Mouse (Mus musculus) lung, embryonic 14.5 days (tissue): ENCODE measurements at regions not wholly inside any gene's neighbourhood (a gene's known extent, or its start where the extent isn't known, plus 50 kb on each side); places are given as distances from the start of the nearest gene placed in this dataset.
A peak's percentile ranks its signal among the peaks of the same experiment; 100 is the strongest.

Experiments used
- ATAC-seq: fragments of 200-750 bp; cut with Nextera tagmentation; 2 replicates; pipeline ENCODE4 v1.8.0; 2017; ENCODE audit warnings: mild to moderate bottlenecking, moderate TSS enrichment, moderate library complexity; ENCODE audit not compliant: insufficient read depth
- DNase-seq: peaks from one replicate; pipeline ENCODE4 v3.0.0-alpha.2; 2015
- H3K27ac ChIP-seq: fragments of 300-500 bp; sonication (generic); 2 replicates; pipeline ENCODE4 v1.5.1; 2014; ENCODE audit warnings: low read depth, mild to moderate bottlenecking, moderate library complexity
- H3K27me3 ChIP-seq: fragments of 300-500 bp; sonication (generic); 2 replicates; pipeline ENCODE4 v1.6.1; 2014; ENCODE audit warnings: low read length, control low read depth; ENCODE audit not compliant: insufficient read depth
- H3K36me3 ChIP-seq: fragments of 300-500 bp; sonication (generic); 2 replicates; pipeline ENCODE4 v1.6.1; 2014; ENCODE audit warnings: control low read depth; ENCODE audit not compliant: insufficient read depth
- H3K4me1 ChIP-seq: fragments of 300-500 bp; sonication (generic); 2 replicates; pipeline ENCODE4 v1.6.1; 2014; ENCODE audit warnings: antibody characterized with exemption, control low read depth; ENCODE audit not compliant: insufficient read depth
- H3K4me2 ChIP-seq: fragments of 300-500 bp; sonication (generic); 2 replicates; pipeline ENCODE4 v1.6.1; 2014; ENCODE audit warnings: mild to moderate bottlenecking
- H3K4me3 ChIP-seq: fragments of 300-500 bp; sonication (generic); 2 replicates; pipeline ENCODE4 v1.5.1; 2014; ENCODE audit warnings: low read depth, low read length
- H3K9ac ChIP-seq: fragments of 300-500 bp; sonication (generic); 2 replicates; pipeline ENCODE4 v1.6.1; 2014
- H3K9me3 ChIP-seq: fragments of 300-500 bp; sonication (generic); 2 replicates; pipeline ENCODE4 v1.6.1; 2016; ENCODE audit warnings: low read depth, low read length, control low read depth
- CTCF ChIP-seq: IDR thresholded peaks from 2 replicates; pipeline ENCODE4 v1.5.1; 2016; ENCODE audit warnings: antibody characterized with exemption, low read depth
- WGBS: fragments of 180-500 bp; shearing (Covaris S2); extraction: QIAGEN DNeasy Blood & Tissue Kit; methylation state at CpG from one replicate; pipeline ENCODE4 v1.1.7; 2014; 5-methylcytosine and 5-hydroxymethylcytosine counted together

GRCm38 (mm10) chr15:68508190-68508589 lies 2007.5 kb upstream of the Lrrc6 start:
- Histone ChIP-seq H3K4me2 (no peak overlapping the region), H3K9me3 (no peaks in the 10 kb centered on the region), H3K36me3 (no peaks in the 10 kb centered on the region), H3K9ac (no peak overlapping the region), H3K4me3 (no peak overlapping the region), H3K4me1 (no peaks in the 10 kb centered on the region), H3K27ac (no peak overlapping the region), H3K27me3 (no peaks in the 10 kb centered on the region)
- WGBS = 49% methylated on average over 5 of the region's 5 CpGs
- no peak for TF ChIP-seq CTCF
- peak; percentile 70; the same call in 1 of the 2 replicates for ATAC-seq
- DNase-seq = peak; percentile 73

DNA sequence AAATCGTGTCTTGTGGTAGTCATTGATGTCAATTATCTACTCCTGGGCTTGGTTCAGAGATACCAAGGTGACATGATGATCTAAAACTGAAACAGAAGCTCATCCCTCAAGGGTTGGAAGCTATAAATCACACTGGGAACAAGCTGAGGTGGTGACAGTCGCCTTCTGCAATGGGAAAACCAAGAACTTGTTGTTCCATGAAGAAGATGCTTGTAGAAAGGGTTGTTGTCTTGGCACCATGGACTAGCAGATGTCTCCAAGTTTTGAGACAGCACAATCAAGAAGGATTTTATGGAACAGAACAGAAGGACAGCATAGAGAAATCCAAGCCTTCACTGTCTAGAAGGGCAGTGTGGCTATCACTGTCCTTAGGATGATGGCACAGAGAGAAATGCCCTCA lies 2005.4 kb upstream of the Lrrc6 start:
- no peak for TF ChIP-seq CTCF

DNA sequence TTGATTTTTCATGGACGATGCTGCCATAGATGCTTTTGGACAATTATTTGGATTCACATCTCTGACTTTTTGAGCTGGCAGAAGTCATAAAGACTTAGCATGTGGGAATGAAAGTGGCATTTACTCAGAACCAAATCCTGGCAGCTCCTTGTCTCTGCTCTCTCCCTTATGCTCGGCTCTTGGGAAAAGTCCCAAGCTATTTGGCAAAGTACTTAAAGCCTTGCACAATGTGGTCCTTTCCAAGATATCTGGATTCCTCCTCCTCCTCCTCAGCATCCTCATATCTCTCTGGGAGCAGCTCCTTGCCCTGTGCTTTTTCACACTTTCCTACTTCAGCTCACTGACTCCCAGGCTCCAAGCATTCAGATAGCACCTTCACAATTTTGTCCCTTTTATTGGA lies 1995.7 kb upstream of the Lrrc6 start:
- H3K4me3 ChIP-seq = no peak overlapping the region
- DNase-seq (no peak), ATAC-seq (no peak)
- H3K4me2 ChIP-seq = no peak overlapping the region
- H3K4me1 ChIP-seq = no peaks in the 10 kb centered on the region
- H3K36me3 ChIP-seq = no peaks in the 10 kb centered on the region
- 71% methylated on average over 2 of the region's 2 CpGs for WGBS
- H3K9ac ChIP-seq = no peak overlapping the region
- no peaks in the 10 kb centered on the region for H3K9me3 ChIP-seq
- no peaks in the 10 kb centered on the region for H3K27me3 ChIP-seq
- no peak for TF ChIP-seq CTCF
- H3K27ac ChIP-seq = no peak overlapping the region

More for the DNA sequence above, 2005.4 kb upstream of the Lrrc6 start:
- Histone ChIP-seq H3K27me3 (no peaks in the 10 kb centered on the region), H3K27ac (no peak overlapping the region), H3K36me3 (no peaks in the 10 kb centered on the region), H3K4me1 (no peaks in the 10 kb centered on the region), H3K4me2 (no peak overlapping the region), H3K9ac (no peak overlapping the region), H3K9me3 (no peaks in the 10 kb centered on the region), H3K4me3 (no peak overlapping the region)
- DNase-seq (no peak), ATAC-seq (no peak)
- 66% methylated on average over 2 of the region's 2 CpGs for WGBS

DNA sequence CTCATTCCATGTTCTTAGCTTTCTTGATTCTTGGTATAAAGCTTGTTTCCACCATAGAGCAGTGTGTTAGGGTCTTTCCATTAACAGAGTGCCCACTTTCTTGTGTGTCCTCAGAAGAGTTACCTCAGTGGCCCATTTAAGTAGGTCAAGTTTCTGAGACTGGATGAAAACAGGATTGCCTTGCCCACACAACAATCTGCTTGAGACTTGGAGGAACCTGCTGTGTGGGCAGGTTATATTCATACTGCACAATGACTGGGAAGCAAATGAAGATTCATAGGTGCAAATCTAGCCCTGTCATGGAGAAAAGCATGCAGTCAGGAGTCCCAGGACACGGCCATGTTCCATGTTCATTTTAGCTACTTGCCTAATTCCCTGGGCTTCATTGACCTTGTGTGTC lies 1984.1 kb upstream of the Lrrc6 start:
- WGBS = 87% methylated on average over 1 of the region's 1 CpGs
- Histone ChIP-seq H3K4me2 (no peak overlapping the region), H3K36me3 (no peaks in the 10 kb centered on the region), H3K4me3 (no peak overlapping the region), H3K27me3 (no peaks in the 10 kb centered on the region), H3K9ac (no peak overlapping the region), H3K27ac (no peak overlapping the region), H3K9me3 (no peaks in the 10 kb centered on the region), H3K4me1 (no peaks in the 10 kb centered on the region)
- ATAC-seq = no peak
- no peak for DNase-seq
- TF ChIP-seq CTCF = no peak

GRCm38 (mm10) chr15:68477745-68478144 lies 1977.0 kb upstream of the Lrrc6 start:
- H3K27ac ChIP-seq = no peak overlapping the region
- H3K9me3 ChIP-seq = no peaks in the 10 kb centered on the region
- no peak overlapping the region for H3K9ac ChIP-seq
- ATAC-seq (no peak), DNase-seq (no peak)
- H3K27me3 ChIP-seq = no peaks in the 10 kb centered on the region
- no peak for TF ChIP-seq CTCF
- H3K36me3 ChIP-seq = no peaks in the 10 kb centered on the region
- no peaks in the 10 kb centered on the region for H3K4me1 ChIP-seq
- no peak overlapping the region for H3K4me2 ChIP-seq
- H3K4me3 ChIP-seq = no peak overlapping the region
- WGBS = 52% methylated on average over 5 of the region's 5 CpGs

- Histone ChIP-seq H3K4me3 (no peak overlapping the region), H3K9me3 (no peaks in the 10 kb centered on the region), H3K4me2 (no peak overlapping the region), H3K9ac (no peak overlapping the region), H3K27me3 (no peaks in the 10 kb centered on the region), H3K27ac (no peak overlapping the region), H3K4me1 (no peaks in the 10 kb centered on the region), H3K36me3 (no peaks in the 10 kb centered on the region)
- WGBS = 77% methylated on average over 4 of the region's 4 CpGs
- no peak for DNase-seq
- no peak for ATAC-seq
- TF ChIP-seq CTCF = no peak
Observed at GRCm38 (mm10) chr15:68471928-68472327, 1971.2 kb upstream of the Lrrc6 start.

DNA sequence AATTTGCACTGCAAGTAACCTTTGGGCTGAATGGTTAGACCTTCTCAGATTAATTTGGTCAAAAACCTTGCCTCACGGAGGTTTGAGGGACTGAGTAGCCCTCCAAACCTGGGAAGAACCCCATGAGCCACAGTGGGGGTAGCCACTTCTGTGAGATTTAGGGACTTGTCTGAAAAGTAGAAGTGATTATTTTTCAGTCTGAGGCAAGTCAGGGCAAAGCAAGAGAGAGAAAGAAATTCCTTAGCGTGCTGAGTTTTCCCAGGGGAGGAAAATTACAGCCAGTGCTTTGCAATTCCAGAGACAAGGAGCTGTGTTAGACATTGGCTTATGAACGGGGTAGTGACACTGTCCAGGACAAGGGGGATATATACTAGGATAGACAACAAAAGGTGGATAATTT lies 1962.1 kb upstream of the Lrrc6 start:
- no peaks in the 10 kb centered on the region for H3K4me1 ChIP-seq
- no peak for DNase-seq
- no peaks in the 10 kb centered on the region for H3K36me3 ChIP-seq
- no peak overlapping the region for H3K27ac ChIP-seq
- no peaks in the 10 kb centered on the region for H3K27me3 ChIP-seq
- no peak for TF ChIP-seq CTCF
- ATAC-seq = no peak
- WGBS = 41% methylated on average over 3 of the region's 3 CpGs
- H3K9me3 ChIP-seq = no peaks in the 10 kb centered on the region
- no peak overlapping the region for H3K4me2 ChIP-seq
- no peak overlapping the region for H3K4me3 ChIP-seq
- H3K9ac ChIP-seq = no peak overlapping the region

- no peak for TF ChIP-seq CTCF
- 17% methylated on average over 2 of the region's 2 CpGs for WGBS
- H3K9ac ChIP-seq = no peak overlapping the region
- no peaks in the 10 kb centered on the region for H3K36me3 ChIP-seq
- H3K27ac ChIP-seq = no peak overlapping the region
- no peaks in the 10 kb centered on the region for H3K9me3 ChIP-seq
- no peak for ATAC-seq
- no peaks in the 10 kb centered on the region for H3K4me1 ChIP-seq
- no peak overlapping the region for H3K4me3 ChIP-seq
- peak; percentile 2 for DNase-seq
- no peak overlapping the region for H3K4me2 ChIP-seq
- H3K27me3 ChIP-seq = no peaks in the 10 kb centered on the region
Observed at GRCm38 (mm10) chr15:68457239-68457638, 1956.5 kb upstream of the Lrrc6 start.
